Comparison of ENCODE assay signal across 17 mouse cellular contexts in genomic region chr8:124190388-124190787, GRCm38 (mm10).
"Had no signal": no experiment of that assay in that cellular context is flagged by ENCODE, and none has a peak within 500 bp of the region (broad histone marks: within the 10 kb centered on the region; RNA-seq: fewer than 3 reads in every experiment).

No protein-coding gene starts in this region.

- H3K36me3 ChIP-seq: limb, embryonic 12.5 days; limb, embryonic 15.5 days; midbrain, embryonic 12.5 days; midbrain, embryonic 15.5 days had no signal

- ATAC-seq: intestine, postnatal 0 days; liver, postnatal 0 days; lung, postnatal 0 days; midbrain, embryonic 15.5 days had no signal

- H3K4me1 ChIP-seq: limb, embryonic 12.5 days; midbrain, embryonic 12.5 days had no signal

- H3K4me2 ChIP-seq: limb, embryonic 12.5 days; limb, embryonic 15.5 days; liver, embryonic 11.5 days; lung, embryonic 14.5 days; midbrain, embryonic 12.5 days; midbrain, embryonic 15.5 days had no signal

- H3K9me3 ChIP-seq: limb, embryonic 12.5 days; limb, embryonic 15.5 days; midbrain, embryonic 12.5 days; midbrain, embryonic 15.5 days had no signal

- H3K9ac ChIP-seq: limb, embryonic 12.5 days; limb, embryonic 15.5 days; liver, embryonic 14.5 days; liver, postnatal 0 days; lung, embryonic 14.5 days; midbrain, embryonic 12.5 days; midbrain, embryonic 15.5 days had no signal

- DNase-seq: kidney, adult 2 months; kidney, postnatal 10 days; kidney, postnatal 36 days; left cerebral cortex, postnatal 4 days; liver, postnatal 0 days; lung, embryonic 14.5 days had no signal

- H3K27me3 ChIP-seq: limb, embryonic 15.5 days; midbrain, embryonic 12.5 days; midbrain, embryonic 15.5 days had no signal

- H3K4me3 ChIP-seq: limb, embryonic 12.5 days; limb, embryonic 15.5 days; midbrain, embryonic 12.5 days; midbrain, embryonic 15.5 days; myocyte had no signal

- H3K27ac ChIP-seq: limb, embryonic 12.5 days; limb, embryonic 15.5 days; liver, embryonic 14.5 days; macrophage; midbrain, embryonic 12.5 days; midbrain, embryonic 15.5 days; stomach, postnatal 0 days had no signal
